Mouse (Mus musculus) spleen, adult 2 months (tissue): ENCODE data around the gene Phf14.

Experiments
- CTCF ChIP-seq: fragments of 200-500 bp; IDR thresholded peaks from 2 replicates; pipeline ENCODE4 v1.5.1; 2011; ENCODE audit warnings: mild to moderate bottlenecking, inconsistent platforms; ENCODE audit not compliant: insufficient read depth, insufficient read length, insufficient replicate concordance; ENCODE audit errors: extremely low read depth
- POLR2A ChIP-seq: fragments of 200-500 bp; IDR thresholded peaks from 2 replicates; pipeline ENCODE4 v1.6.1; 2011; ENCODE audit warnings: low read depth, low read length, inconsistent platforms

- TF ChIP-seq CTCF (no peak), POLR2A (no peak)
Observed at GRCm38 (mm10) chr6:12077338-12077737, 169.7 kb downstream of the Phf14 start.
